Mouse (Mus musculus): ENCODE results near the gene Akap6. TPM values are rescaled to one million over a fixed set of nuclear protein-coding genes. Genes with fewer than 3 reads are reported as not detected.

The Akap6 gene
- total RNA-seq, 2 experiments from 2014 or later = 93.5 to 103 TPM

- no peak for DNase-seq (ENCODE audit: low spot score)
- intact Hi-C loops (cut with DNase I) = no loop called here
Observed at GRCm38 (mm10) chr12:52944274-52944673, 245.1 kb downstream of the Akap6 start.

GRCm38 (mm10) chr12:52944949-52945348 lies 245.8 kb downstream of the Akap6 start:
- intact Hi-C loops (cut with DNase I) = no loop called here
- DNase-seq (ENCODE audit: low spot score) = no peak

DNA sequence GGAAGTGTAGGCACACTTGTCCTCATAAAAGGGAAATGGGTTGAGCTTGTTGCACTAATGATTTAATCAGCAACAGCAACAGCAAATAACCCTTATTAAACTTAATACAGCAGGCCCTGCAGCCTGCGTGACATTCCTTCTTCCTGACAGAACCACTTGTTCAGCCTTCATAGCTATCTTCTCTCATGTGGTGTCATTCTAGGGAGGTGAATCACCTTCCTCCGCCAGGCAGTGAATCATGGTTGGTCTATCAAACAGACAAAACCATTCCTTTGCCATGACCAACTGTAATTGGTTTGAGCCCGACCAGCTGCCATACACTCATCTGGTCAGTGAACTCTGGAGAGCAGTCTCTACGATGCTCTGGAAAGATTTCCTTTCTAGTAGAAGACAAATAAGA lies 251.5 kb downstream of the Akap6 start:
- intact Hi-C loops (cut with DNase I) = no loop called here
- no peak for DNase-seq (ENCODE audit: low spot score)

DNA sequence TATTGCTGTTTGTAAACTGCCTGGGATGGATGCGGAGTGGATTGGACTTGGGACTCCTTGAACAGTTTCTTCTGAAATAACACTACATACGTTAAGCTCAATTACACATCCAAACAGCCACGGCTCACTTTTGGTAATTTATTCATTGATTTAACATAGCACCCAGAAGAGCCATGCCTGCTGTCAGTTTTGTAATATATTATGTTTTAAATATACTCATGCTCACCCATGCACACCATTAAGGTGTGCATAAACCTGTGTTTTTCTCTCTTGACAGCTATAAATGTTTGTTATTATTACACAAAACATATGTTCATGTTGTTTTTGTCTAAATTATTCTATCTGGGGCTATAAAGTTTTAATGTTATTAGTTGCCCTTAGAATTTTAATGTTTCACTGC lies 258.4 kb downstream of the Akap6 start:
- DNase-seq (ENCODE audit: low spot score) = no peak
- intact Hi-C loops (cut with DNase I) = no loop called here

GRCm38 (mm10) chr12:52957994-52958393 lies 258.8 kb downstream of the Akap6 start:
- no peak for DNase-seq (ENCODE audit: low spot score)
- intact Hi-C loops (cut with DNase I) = no loop called here

GRCm38 (mm10) chr12:52991745-52992144 lies 292.6 kb downstream of the Akap6 start:
- intact Hi-C loops (cut with DNase I) = no loop called here
- DNase-seq (ENCODE audit: low spot score) = no peak

GRCm38 (mm10) chr12:53012336-53012735 lies 313.2 kb downstream of the Akap6 start:
- intact Hi-C loops (cut with DNase I) = no loop called here
- no peak for DNase-seq (ENCODE audit: low spot score)

DNA sequence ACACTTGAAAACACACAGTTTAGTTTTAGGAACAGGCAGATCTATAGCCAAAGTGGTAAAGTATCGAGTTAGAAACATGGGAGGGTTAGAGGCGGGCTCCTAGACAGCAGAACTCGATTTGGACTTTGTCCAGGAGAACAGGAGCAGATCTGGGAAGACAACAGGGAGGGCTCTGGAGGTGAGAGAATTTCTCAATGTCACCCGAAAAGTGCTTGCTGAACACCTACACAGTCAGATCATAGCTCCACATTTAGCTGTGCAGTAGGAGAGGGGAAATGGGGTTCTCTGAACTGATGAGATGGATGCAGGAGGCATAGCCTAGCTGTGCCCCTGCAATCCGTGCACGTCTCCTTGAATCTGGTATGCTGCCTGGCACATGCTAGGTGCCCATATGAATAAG lies 315.4 kb downstream of the Akap6 start:
- DNase-seq (ENCODE audit: low spot score) = no peak
- intact Hi-C loops (cut with DNase I) = no loop called here

DNA sequence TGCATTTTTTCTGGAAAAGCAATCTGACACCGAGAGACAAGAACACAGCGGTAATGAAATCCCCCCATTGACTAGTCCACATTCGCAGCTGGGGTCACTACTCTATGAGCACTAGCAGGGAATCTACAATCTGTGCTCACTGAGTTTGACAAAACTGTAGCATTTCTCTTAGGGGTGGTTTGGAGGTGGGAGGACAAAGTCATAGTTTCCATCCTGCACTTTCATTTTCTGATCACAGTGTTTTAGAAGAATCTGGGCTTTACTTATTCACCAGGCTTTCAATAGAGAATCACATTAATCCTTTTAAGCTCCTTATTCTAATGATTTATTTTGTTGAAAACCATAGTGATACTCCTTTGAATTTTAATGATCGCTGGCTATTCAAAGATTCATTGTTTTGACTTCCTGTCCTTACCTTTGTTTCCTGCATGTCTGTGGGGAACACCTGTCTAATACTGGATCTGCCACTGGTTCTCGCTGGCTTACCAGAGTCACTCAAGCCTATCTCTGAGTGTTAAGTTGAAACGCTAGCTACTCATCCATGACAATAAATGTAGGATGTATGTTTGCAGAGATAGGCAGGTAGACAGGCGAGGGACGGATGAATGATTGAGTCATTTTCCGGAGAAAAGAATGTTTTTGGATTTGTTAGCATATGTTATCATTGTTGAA lies 325.5 kb downstream of the Akap6 start:
- DNase-seq (ENCODE audit: low spot score) = no peak
- intact Hi-C loops (cut with DNase I) = no loop called here

DNA sequence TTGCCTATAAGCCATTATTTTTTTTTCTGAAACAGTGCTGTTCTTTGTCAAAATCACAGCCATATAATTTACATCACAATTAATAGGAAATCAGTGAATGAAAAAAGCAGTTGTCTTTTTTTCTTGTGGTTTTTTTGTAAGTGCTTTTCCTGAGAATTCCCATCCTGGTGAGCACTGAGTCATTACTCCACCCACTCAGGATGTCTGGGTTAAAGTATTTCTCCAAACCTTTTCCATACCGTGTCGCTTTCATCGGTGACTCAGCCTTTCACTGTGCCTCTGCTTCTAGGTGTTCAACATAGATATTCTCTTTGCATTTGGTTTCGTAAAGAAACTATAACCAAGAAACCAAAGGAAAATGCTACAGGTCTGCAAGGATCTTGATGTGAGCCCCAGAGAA lies 328.1 kb downstream of the Akap6 start:
- DNase-seq (ENCODE audit: low spot score) = no peak
- intact Hi-C loops (cut with DNase I) = no loop called here

DNA sequence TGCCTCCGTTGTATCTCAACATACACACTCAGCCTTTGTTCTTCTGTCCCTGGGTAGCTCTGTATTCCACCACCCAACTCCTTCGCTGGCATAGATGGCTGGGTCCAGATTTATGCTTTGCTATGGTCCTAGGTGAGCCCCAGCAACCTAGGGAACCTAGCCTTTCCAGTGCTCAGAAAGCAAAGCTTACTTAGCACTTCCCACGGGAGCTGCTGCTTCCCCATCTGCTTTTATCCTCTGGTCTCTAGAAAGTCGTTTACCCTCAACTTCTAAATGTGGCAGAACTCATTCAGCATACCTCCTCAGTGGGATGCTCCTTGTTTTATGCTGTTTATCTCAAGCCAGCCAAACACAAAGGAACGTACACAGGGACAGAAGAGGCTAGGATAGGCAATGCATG lies 329.7 kb downstream of the Akap6 start:
- DNase-seq (ENCODE audit: low spot score) = no peak
- intact Hi-C loops (cut with DNase I) = no loop called here

- intact Hi-C loops (cut with DNase I) = no loop called here
- no peak for DNase-seq (ENCODE audit: low spot score)
Observed at GRCm38 (mm10) chr12:53029910-53030309, 330.7 kb downstream of the Akap6 start.

- intact Hi-C loops (cut with DNase I) = no loop called here
- DNase-seq (ENCODE audit: low spot score) = peak; percentile 8
Observed at GRCm38 (mm10) chr12:53032762-53033161, 333.6 kb downstream of the Akap6 start.

DNA sequence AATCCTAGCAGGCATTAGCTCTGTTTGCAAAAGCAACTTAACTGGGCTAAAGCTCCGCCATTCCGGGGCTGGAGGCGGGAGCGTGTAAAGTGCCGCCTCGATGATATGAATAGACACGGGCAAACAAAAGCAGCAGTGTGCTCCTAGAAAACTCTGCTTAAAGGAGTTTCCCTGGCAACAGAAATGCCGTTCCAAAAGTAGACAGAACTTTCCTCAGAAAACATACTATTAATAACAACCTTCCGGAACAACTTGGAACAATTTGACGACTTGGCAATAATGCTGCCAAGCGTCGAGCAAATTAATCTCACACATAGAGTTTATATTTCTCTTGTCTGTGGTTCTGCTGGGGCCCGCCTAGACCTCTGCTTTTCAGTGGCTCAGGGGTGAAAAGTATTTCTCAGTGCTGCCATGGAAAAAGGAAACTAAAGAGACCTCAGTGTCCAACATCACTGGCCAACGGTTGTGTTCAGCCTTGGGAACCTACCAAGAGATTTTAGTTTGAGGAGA lies 334.3 kb downstream of the Akap6 start:
- intact Hi-C loops (cut with DNase I) = no loop called here
- DNase-seq (ENCODE audit: low spot score) = peak; percentile 6

DNA sequence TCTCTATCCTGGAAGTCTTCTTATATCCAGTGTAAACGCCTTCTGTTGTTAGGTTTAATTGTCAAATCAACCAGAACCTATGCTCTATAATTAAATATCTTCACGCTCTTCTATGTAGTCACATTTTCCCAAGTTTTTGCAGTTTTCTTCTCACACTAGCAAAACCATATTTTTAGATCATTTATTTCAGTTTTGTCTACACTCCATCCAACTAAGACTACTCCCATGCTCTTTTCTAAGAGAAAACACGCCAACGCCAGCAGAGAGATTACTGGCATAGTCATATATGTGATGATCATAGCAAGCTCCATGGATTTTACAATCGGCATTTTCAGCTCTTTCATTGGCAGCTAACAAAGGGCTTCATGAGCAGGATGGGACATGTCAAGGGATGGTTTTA lies 341.5 kb downstream of the Akap6 start:
- intact Hi-C loops (cut with DNase I) = loop anchor here (5.0 kb wide), 2 partner anchors 212 to 1022 kb away; no protein-coding TSS in a partner anchor
- DNase-seq (ENCODE audit: low spot score) = no peak

GRCm38 (mm10) chr12:53042739-53043138 lies 343.6 kb downstream of the Akap6 start:
- intact Hi-C loops (cut with DNase I) = loop anchor here (5.0 kb wide), 2 partner anchors 210 to 1020 kb away; no protein-coding TSS in a partner anchor
- DNase-seq (ENCODE audit: low spot score) = no peak

- no peak for DNase-seq (ENCODE audit: low spot score)
- intact Hi-C loops (cut with DNase I) = no loop called here
Observed at GRCm38 (mm10) chr12:53057606-53058005, 358.4 kb downstream of the Akap6 start.

- no peak for DNase-seq (ENCODE audit: low spot score)
- intact Hi-C loops (cut with DNase I) = no loop called here
Observed at GRCm38 (mm10) chr12:53060903-53061302, 361.7 kb downstream of the Akap6 start.

DNA sequence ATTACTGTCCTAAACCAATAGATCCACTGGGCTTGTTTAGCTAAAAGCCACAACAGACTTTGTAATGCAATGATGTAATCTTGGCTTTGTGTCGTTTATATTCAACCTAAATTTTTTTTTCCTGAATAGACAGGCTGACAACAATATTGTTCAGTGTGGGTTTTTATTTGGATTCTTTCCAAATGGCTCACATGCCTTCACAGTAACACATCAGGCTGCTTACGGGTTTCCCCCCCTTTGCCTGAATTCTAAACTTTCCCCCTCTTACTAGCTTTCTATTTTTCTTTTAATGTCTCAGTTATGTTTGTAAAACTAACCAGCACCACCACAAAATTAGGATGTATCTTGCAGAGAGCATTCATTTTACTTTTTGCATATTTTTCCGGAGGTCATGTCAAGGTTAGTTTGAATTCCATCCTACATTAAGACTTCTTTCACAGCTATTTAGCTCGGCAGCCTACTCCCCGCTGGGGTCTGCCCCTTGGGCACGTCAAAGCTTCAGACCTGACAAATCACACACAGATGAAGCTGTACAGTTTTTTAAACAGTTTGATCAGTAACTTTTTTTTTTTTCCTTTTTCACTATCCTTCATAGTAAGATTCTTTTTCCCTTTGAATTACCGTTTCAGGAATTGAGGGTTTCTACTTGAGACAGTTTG lies 362.4 kb downstream of the Akap6 start:
- no peak for DNase-seq (ENCODE audit: low spot score)
- intact Hi-C loops (cut with DNase I) = no loop called here

- intact Hi-C loops (cut with DNase I) = no loop called here
- DNase-seq (ENCODE audit: low spot score) = no peak
Observed at GRCm38 (mm10) chr12:53063003-53063402, 363.8 kb downstream of the Akap6 start.

DNA sequence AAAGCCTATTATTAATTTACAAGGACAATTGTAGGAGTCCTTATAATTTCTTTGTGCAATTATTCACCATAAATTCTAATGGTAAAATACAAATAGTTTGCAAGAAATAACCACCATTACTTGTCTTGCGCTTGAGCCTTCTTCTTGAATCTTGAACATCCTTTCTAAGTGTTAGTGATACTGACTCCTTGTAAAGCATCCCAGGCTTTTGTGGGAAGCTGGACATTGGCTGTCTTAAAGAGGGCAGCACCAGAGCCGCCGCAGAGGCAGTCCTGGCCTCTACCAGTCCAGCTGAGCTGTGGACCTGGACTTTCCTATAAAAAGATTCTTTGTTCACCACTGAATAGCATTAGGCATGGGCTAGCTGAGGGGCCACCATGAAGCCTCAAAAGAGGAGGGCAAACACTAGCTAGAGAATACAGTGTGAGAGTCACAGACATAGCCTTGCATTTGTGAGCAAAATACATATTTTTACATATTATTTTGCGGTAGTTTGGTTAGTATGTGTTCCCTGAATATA lies 365.1 kb downstream of the Akap6 start:
- intact Hi-C loops (cut with DNase I) = no loop called here

More for the DNA sequence above, 365.1 kb downstream of the Akap6 start:
- no peak for DNase-seq (ENCODE audit: low spot score)
